Mouse (Mus musculus): ENCODE results near the gene Bmi1. TPM values are rescaled to one million over a fixed set of nuclear protein-coding genes. Genes with fewer than 3 reads are reported as not detected.
A peak's percentile ranks its signal among the peaks of the same experiment; 100 is the strongest.

Bmi1 gene
- polyA plus RNA-seq, 1 experiment: 34.7 TPM

DNA sequence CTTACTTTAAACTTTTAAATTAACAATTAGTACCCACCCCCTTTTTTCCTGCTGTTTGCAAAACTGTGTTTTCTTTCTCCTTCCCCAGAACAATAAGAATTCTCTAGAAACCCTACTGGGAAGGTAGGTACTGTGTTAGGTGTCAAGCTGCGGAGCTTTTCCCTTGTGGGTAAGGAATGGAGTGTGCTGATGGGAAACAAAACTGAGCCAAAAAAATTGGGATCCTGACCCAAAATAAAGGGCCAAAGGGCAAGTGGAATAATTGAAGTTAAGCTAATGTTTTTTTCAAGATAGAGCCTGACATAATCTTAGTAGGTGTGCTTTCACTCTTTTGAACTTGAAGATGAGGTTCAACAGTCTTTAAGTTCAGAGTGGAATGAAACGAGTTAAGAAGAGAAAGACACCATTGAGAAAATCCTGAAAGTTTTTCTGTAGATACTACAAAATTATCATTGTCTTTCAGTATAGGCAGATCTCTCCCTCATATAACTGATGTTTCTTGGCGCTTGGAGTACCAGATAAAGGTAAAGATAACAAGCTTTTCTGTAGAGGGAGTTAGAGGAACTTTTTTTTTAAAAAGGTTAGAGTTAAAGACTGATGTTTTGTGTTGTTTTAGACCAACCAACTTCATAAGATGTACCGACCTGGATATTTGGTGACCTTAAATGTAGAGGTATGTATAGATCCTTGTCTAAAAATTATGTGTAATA lies 2.5 kb upstream of the Bmi1 start:
- TF ChIP-seq CTCF (IDR thresholded peaks at IDR 0.05; ENCODE audit: extremely low read depth, insufficient read depth, low read length): no peak
- no peak for TF ChIP-seq POLR2A (IDR thresholded peaks at IDR 0.05; ENCODE audit: extremely low read depth, insufficient read depth, low read length)
- Histone ChIP-seq H3K27ac (ENCODE audit: insufficient read depth, low read length) (no peak overlapping the region), H3K4me3 (ENCODE audit: insufficient read depth, low read length) (no peak overlapping the region), H3K4me1 (ENCODE audit: control insufficient read depth, insufficient read depth, low read length) (peaks cover 2% of the 10 kb centered on the region; the same call in 1 of the 2 replicates)

- Histone ChIP-seq H3K27ac (ENCODE audit: insufficient read depth, low read length) (0 out of 2 replicates have a peak overlapping the region, but pooled peaks have one; percentile 21), H3K4me1 (ENCODE audit: control insufficient read depth, insufficient read depth, low read length) (peaks cover 6% of the 10 kb centered on the region; the same call in 1 of the 2 replicates), H3K4me3 (ENCODE audit: insufficient read depth, low read length) (peak overlapping the region; percentile 49)
- no peak for TF ChIP-seq CTCF (IDR thresholded peaks at IDR 0.05; ENCODE audit: extremely low read depth, insufficient read depth, low read length)
- TF ChIP-seq POLR2A (IDR thresholded peaks at IDR 0.05; ENCODE audit: extremely low read depth, insufficient read depth, low read length): no peak
Measured at GRCm38 (mm10) chr2:18675681-18676456, 949 bp upstream of the Bmi1 start.

DNA sequence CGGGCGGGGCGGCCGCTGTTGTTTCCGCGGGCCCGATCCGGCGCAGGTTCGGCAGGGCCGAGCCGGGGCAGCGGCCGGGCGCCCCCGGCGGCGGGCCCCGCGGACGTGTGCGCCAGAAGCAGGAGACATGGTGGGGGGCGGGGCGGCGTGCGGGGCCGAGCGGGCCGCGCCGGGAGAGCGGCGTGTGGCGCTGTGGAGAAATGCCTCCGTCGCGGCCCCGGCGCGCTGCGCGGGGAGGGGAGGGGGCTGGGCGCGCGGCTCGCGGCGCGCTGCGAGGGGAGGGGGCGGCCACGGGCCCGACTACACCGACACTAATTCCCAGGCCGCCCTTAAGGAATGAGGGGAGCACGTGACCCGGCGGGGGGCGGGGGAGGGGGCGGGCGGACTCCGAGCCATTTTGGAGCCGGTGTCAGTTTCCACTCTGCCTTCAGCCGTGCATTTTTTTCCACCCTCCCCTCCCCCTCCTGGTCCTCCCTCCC lies 322 bp upstream of the Bmi1 start:
- H3K4me1 ChIP-seq (ENCODE audit: control insufficient read depth, insufficient read depth, low read length): peaks cover 6% of the 10 kb centered on the region; the same call in 1 of the 2 replicates
- peak overlapping the region; percentile 49; the same call in 1 of the 2 replicates for H3K4me3 ChIP-seq (ENCODE audit: insufficient read depth, low read length)
- no peak overlapping the region for H3K27ac ChIP-seq (ENCODE audit: insufficient read depth, low read length)
- TF ChIP-seq POLR2A (IDR thresholded peaks at IDR 0.05; ENCODE audit: extremely low read depth, insufficient read depth, low read length): 0 out of 2 replicates have a peak, but pooled peaks have one; percentile 30
- TF ChIP-seq CTCF (IDR thresholded peaks at IDR 0.05; ENCODE audit: extremely low read depth, insufficient read depth, low read length): no peak

DNA sequence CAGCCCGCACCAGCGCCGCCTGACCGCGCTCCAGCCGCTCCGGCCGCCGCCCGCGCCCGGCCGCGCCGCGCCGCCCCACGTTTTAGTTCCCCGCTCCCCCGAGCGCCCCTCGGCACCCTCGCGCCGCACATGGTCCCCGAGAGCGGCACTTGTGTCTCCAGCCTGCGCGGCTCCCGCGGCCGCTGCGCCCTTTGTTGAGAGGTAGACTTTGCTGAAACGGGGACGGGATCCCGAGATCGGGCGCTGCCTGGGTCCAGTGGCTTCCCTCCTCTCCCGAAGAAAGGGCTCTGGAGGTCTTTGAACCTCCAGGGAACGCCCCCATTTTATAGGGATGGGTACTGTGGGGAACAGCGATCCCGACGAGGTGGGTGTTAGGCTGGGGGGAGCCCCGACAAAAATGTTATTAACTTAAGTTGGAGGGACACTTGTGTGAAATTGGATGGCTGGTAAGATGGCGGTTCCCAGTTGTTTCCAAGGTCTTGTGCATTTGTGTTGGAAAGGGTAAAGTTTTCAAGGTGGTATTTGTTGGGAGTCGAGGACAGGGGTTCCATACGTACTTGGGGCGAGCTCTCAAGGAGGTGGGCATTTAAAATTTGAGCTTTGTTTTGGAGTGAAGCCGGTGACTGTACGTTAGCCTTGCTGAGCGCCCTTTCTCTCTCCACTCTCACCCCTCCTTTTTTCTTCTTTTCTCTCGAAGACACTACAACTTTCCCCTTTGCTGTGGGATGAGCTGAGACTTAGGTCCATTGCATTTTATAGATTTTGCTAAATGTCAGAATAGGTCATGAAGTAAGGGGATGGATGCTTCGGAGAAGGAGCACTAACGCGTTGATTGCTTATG lies 1.0 kb downstream of the Bmi1 start:
- Histone ChIP-seq H3K4me1 (ENCODE audit: control insufficient read depth, insufficient read depth, low read length) (peaks cover 6% of the 10 kb centered on the region; the same call in 1 of the 2 replicates), H3K27ac (ENCODE audit: insufficient read depth, low read length) (no peak overlapping the region), H3K4me3 (ENCODE audit: insufficient read depth, low read length) (peak overlapping the region; percentile 49)
- no peak for TF ChIP-seq POLR2A (IDR thresholded peaks at IDR 0.05; ENCODE audit: extremely low read depth, insufficient read depth, low read length)
- TF ChIP-seq CTCF (IDR thresholded peaks at IDR 0.05; ENCODE audit: extremely low read depth, insufficient read depth, low read length): no peak

- Histone ChIP-seq H3K27ac (ENCODE audit: insufficient read depth, low read length) (no peak overlapping the region), H3K4me3 (ENCODE audit: insufficient read depth, low read length) (no peak overlapping the region), H3K4me1 (ENCODE audit: control insufficient read depth, insufficient read depth, low read length) (peaks cover 6% of the 10 kb centered on the region; the same call in 1 of the 2 replicates)
- TF ChIP-seq CTCF (IDR thresholded peaks at IDR 0.05; ENCODE audit: extremely low read depth, insufficient read depth, low read length): no peak
- no peak for TF ChIP-seq POLR2A (IDR thresholded peaks at IDR 0.05; ENCODE audit: extremely low read depth, insufficient read depth, low read length)
Measured at GRCm38 (mm10) chr2:18679701-18680100, 2.9 kb downstream of the Bmi1 start.

DNA sequence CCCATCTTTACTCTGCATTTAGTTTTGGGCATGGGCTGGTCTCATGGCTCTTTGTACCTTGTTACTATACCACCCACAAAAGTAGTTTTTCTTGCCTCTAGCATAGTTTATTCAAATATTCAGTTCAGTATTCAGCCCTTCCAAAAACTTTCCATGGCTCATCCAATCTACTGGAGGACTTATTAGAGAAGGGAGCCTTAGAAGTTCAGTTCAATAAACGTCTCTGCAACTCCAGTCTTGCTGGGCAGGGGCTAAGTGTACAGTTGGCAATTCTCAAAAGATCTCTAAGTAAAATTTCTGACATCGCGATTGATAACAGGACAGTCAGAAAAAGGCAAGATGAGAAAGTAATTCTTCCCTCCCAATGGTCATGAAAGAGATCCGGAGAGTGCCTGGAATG lies 3.7 kb downstream of the Bmi1 start:
- Histone ChIP-seq H3K4me1 (ENCODE audit: control insufficient read depth, insufficient read depth, low read length) (peaks cover 6% of the 10 kb centered on the region; the same call in 1 of the 2 replicates), H3K4me3 (ENCODE audit: insufficient read depth, low read length) (peak overlapping the region; percentile 9), H3K27ac (ENCODE audit: insufficient read depth, low read length) (no peak overlapping the region)
- TF ChIP-seq POLR2A (IDR thresholded peaks at IDR 0.05; ENCODE audit: extremely low read depth, insufficient read depth, low read length) (no peak), CTCF (IDR thresholded peaks at IDR 0.05; ENCODE audit: extremely low read depth, insufficient read depth, low read length) (no peak)

GRCm38 (mm10) chr2:18680961-18681360 lies 4.1 kb downstream of the Bmi1 start:
- Histone ChIP-seq H3K4me1 (ENCODE audit: control insufficient read depth, insufficient read depth, low read length) (peaks cover 6% of the 10 kb centered on the region; the same call in 1 of the 2 replicates), H3K27ac (ENCODE audit: insufficient read depth, low read length) (no peak overlapping the region), H3K4me3 (ENCODE audit: insufficient read depth, low read length) (peak overlapping the region; percentile 9)
- TF ChIP-seq POLR2A (IDR thresholded peaks at IDR 0.05; ENCODE audit: extremely low read depth, insufficient read depth, low read length): no peak
- TF ChIP-seq CTCF (IDR thresholded peaks at IDR 0.05; ENCODE audit: extremely low read depth, insufficient read depth, low read length): no peak

DNA sequence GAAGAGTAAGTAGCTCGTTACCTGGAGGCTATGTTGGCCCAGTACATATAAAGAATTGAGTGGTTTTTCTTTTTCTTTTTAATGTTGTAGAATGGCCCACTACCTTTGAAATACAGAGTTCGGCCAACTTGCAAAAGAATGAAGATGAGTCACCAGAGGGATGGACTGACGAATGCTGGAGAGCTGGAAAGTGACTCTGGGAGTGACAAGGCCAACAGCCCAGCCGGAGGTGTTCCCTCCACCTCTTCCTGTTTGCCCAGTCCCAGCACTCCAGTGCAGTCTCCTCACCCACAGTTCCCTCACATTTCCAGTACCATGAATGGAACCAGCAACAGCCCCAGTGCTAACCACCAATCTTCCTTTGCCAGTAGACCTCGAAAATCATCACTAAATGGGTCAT lies 7.2 kb downstream of the Bmi1 start:
- TF ChIP-seq POLR2A (IDR thresholded peaks at IDR 0.05; ENCODE audit: extremely low read depth, insufficient read depth, low read length) (no peak), CTCF (IDR thresholded peaks at IDR 0.05; ENCODE audit: extremely low read depth, insufficient read depth, low read length) (no peak)
- Histone ChIP-seq H3K4me1 (ENCODE audit: control insufficient read depth, insufficient read depth, low read length) (peaks cover 4% of the 10 kb centered on the region; the same call in 1 of the 2 replicates), H3K27ac (ENCODE audit: insufficient read depth, low read length) (no peak overlapping the region), H3K4me3 (ENCODE audit: insufficient read depth, low read length) (no peak overlapping the region)

DNA sequence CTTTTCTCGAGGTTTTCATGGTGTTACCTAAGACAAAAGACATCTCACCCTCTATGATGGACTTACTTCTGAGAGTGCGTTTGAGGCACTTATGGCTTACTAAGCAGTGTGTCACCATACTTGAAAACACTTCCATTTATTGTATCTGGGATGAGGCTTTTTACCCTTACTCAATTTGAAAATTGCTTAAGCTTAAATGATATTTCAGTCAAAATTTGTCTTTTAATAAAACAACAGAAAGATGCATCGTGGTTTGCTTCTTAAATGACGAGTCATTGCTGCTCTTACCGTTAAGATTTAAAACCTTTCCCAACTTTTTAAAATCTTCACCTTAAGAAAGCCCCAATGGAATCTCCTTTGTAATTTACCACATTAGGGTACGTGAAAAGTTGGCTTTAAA lies 9.6 kb downstream of the Bmi1 start:
- no peaks in the 10 kb centered on the region; the same call in 1 of the 2 replicates for H3K4me1 ChIP-seq (ENCODE audit: control insufficient read depth, insufficient read depth, low read length)
- no peak overlapping the region for H3K4me3 ChIP-seq (ENCODE audit: insufficient read depth, low read length)
- TF ChIP-seq POLR2A (IDR thresholded peaks at IDR 0.05; ENCODE audit: extremely low read depth, insufficient read depth, low read length): no peak
- no peak for TF ChIP-seq CTCF (IDR thresholded peaks at IDR 0.05; ENCODE audit: extremely low read depth, insufficient read depth, low read length)
- H3K27ac ChIP-seq (ENCODE audit: insufficient read depth, low read length): no peak overlapping the region

All from cortical plate, adult 2 months (tissue).